Mouse (Mus musculus) Patski (cell line): ENCODE results near the gene Slc6a9. TPM values are rescaled to one million over a fixed set of nuclear protein-coding genes. Genes with fewer than 3 reads are reported as not detected.

Experiments
- ATAC-seq: fragments of 100-300 bp; one replicate; pipeline ENCODE4 v1.8.0; 2021
- CTCF ChIA-PET: fragments of 350-600 bp; sonication (Branson Sonifier 250); formaldehyde crosslinking; loops from one replicate; lab custom pipeline; 2022; ENCODE audit warnings: inconsistent platforms; lab: Charles Lee
- POLR2A ChIA-PET: fragments of 350-600 bp; sonication (Branson Sonifier 250); formaldehyde crosslinking; loops from one replicate; lab custom pipeline; 2022; ENCODE audit warnings: antibody characterized with exemption, inconsistent platforms; lab: Charles Lee
- DNase-seq: peaks from one replicate; pipeline ENCODE4 v3.0.0-alpha.2; 2011; ENCODE audit warnings: low read depth, low spot score
- H3K27me3 ChIP-seq: fragments of 371-371 bp; one replicate; pipeline ENCODE4 v1.5.1; 2021
- CTCF ChIP-seq: fragments of 100-300 bp; IDR thresholded peaks from one replicate; pipeline ENCODE4 v1.5.1; 2021
- in situ Hi-C: fragments of 300-500 bp; cut with MboI; formaldehyde crosslinking; loops from 3 replicates; pipeline ENCODE4 v1.11.1; 2018; ENCODE audit warnings: low pct_unique_long_range_greater_than_20kb, mixed read lengths
- polyA plus RNA-seq: library from polyadenylated mRNA; unstranded; gene quantifications from one replicate; pipeline ENCODE4 v1.2.3, GENCODE M21; 2021

Gene Slc6a9
- polyA plus RNA-seq, 1 experiment from 2014 or later = 12.8 TPM

GRCm38 (mm10) chr4:117915489-117916105 lies 81.3 kb downstream of the Slc6a9 start:
- POLR2A ChIA-PET = interaction anchor here (0.7 kb wide), 1 partner anchor 215 kb away, joined by 8 read pairs; no protein-coding TSS in a partner anchor
- H3K27me3 ChIP-seq = no peaks in the 10 kb centered on the region
- in situ Hi-C loops = no loop called here
- ATAC-seq = no peak
- TF ChIP-seq CTCF = no peak
- no peak for DNase-seq
- CTCF ChIA-PET = interaction anchor here (1.0 to 1.2 kb wide), 2 partner anchors 12 to 56 kb away, joined by 3 to 5 read pairs; no protein-coding TSS in a partner anchor

GRCm38 (mm10) chr4:117916386-117916785 lies 82.1 kb downstream of the Slc6a9 start:
- in situ Hi-C loops = no loop called here
- CTCF ChIA-PET = interaction anchor here (1.0 to 1.2 kb wide), 2 partner anchors 11 to 57 kb away, joined by 3 to 5 read pairs; no protein-coding TSS in a partner anchor

DNA sequence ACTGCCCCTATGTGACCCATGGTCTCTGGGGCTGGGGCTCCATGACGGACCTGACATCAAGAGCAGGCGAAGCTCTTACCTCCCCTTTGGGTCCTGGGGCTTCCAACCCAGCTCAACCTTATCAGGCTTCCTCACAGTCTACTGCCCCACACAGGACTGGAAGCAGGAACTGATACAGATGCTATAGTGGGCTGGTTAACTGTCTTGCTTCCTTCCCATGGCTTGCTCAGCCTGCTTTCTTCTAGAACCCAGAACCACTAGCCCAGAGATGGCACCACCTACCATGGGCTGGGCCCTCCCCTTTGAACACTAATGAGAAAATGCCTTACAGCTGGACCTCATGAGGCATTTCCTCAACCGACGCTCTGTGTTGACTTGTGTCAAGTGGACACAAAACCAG lies 83.1 kb downstream of the Slc6a9 start:
- in situ Hi-C loops = no loop called here
- no peaks in the 10 kb centered on the region for H3K27me3 ChIP-seq
- ATAC-seq (no peak), DNase-seq (no peak)
- TF ChIP-seq CTCF = no peak
- POLR2A ChIA-PET = no interaction called here
- CTCF ChIA-PET = interaction anchor here (1.0 to 1.8 kb wide), 2 partner anchors 11 to 166 kb away, joined by 3 to 6 read pairs; partner anchors contain the start of gene Artn

More at GRCm38 (mm10) chr4:117916386-117916785, 82.1 kb downstream of the Slc6a9 start:
- POLR2A ChIA-PET = interaction anchor here (0.7 kb wide), 1 partner anchor 12 kb away, joined by 3 read pairs; the partner anchor contains the start of gene Artn
- ATAC-seq (no peak), DNase-seq (no peak)
- TF ChIP-seq CTCF = no peak
- no peaks in the 10 kb centered on the region for H3K27me3 ChIP-seq

- no peak for ATAC-seq
- in situ Hi-C loops = no loop called here
- no peak for TF ChIP-seq CTCF
- no peaks in the 10 kb centered on the region for H3K27me3 ChIP-seq
- CTCF ChIA-PET = interaction anchor here (1.0 to 1.8 kb wide), 2 partner anchors 11 to 166 kb away, joined by 3 to 6 read pairs; partner anchors contain the start of gene Artn
- DNase-seq = no peak
- POLR2A ChIA-PET = no interaction called here
Measured at GRCm38 (mm10) chr4:117917847-117918246, 83.5 kb downstream of the Slc6a9 start.

DNA sequence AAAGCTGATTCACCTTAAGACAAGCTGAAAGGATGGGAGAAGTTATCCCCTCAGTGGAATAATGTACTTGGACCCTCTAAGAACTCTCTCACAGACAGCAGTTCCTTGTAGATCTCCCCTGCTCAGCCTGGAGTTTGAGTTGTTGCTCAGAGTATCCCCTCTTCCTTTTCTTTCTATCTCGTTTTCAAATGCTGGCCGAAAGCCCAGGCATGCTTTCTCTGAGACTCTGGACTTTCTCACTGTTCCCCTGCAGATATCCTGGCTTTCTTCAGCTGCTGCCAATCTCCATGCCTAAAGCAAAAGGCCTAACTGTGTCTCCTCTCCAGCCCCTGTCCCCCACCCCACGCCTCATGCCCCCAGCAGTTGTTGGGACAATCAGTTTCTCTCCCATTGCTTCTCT lies 84.0 kb downstream of the Slc6a9 start:
- DNase-seq (no peak), ATAC-seq (no peak)
- in situ Hi-C loops = no loop called here
- TF ChIP-seq CTCF = no peak
- H3K27me3 ChIP-seq = no peaks in the 10 kb centered on the region
- POLR2A ChIA-PET = no interaction called here
- CTCF ChIA-PET = interaction anchor here (1.0 to 1.8 kb wide), 2 partner anchors 10 to 165 kb away, joined by 3 to 6 read pairs; partner anchors contain the start of gene Artn

DNA sequence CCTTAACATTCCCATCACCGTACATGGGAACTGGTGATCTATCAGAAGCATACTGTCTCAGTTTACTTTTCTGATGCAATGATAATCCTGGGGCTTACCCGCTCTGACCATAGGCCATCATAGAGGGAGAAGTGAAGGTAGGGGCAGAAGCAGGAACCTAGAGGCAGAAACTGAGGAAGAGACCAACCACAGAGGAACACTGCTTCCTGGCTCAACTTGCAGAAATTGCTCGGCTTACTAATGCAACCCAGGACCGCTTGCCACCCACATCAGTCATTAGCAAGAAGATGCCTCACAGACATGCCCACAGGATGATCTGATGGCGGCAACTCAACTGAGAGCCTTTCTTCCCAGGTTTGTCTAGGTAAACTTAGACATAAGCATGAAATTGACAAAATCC lies 84.5 kb downstream of the Slc6a9 start:
- ATAC-seq (no peak), DNase-seq (no peak)
- no peaks in the 10 kb centered on the region for H3K27me3 ChIP-seq
- TF ChIP-seq CTCF = no peak
- POLR2A ChIA-PET = no interaction called here
- in situ Hi-C loops = no loop called here
- CTCF ChIA-PET = interaction anchor here (1.0 to 1.8 kb wide), 2 partner anchors 10 to 165 kb away, joined by 3 to 6 read pairs; partner anchors contain the start of gene Artn

GRCm38 (mm10) chr4:117921358-117921757 lies 87.1 kb downstream of the Slc6a9 start:
- CTCF ChIA-PET = no interaction called here
- no peak for ATAC-seq
- POLR2A ChIA-PET = no interaction called here
- no peak for TF ChIP-seq CTCF
- in situ Hi-C loops = no loop called here
- no peak for DNase-seq
- no peaks in the 10 kb centered on the region for H3K27me3 ChIP-seq

DNA sequence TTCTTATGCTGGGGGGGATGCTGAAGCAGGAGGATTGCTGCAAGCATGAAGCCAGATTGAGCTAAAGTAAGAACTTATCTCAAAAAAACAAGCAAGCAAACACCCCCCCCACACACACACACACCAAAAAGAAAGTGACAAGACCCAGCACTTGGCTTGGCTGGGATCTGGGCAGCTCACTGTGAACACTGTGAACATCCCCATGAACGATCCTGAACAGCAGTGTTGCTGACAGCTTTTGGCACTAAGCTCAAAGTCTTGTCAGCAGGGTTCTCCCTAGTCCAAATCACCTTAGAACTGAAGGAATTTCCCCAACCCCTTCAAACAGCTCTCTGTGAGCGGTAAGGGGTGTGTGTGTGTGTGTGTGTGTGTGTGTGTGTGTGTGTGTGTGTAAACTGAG lies 89.1 kb downstream of the Slc6a9 start:
- no peak for TF ChIP-seq CTCF
- no peaks in the 10 kb centered on the region for H3K27me3 ChIP-seq
- ChIA-PET CTCF (interaction anchor here (0.9 to 1.2 kb wide), 3 partner anchors 17 to 160 kb away, joined by 3 read pairs; no protein-coding TSS in a partner anchor), POLR2A (interaction anchor here (0.9 kb wide), 1 partner anchor 67 kb away, joined by 3 read pairs; no protein-coding TSS in a partner anchor)
- ATAC-seq = no peak
- DNase-seq = no peak
- in situ Hi-C loops = no loop called here

Other genes starting within 250 kb of the Slc6a9 start
- gene Dmap1, start 152.2 kb upstream of the Slc6a9 start, polyA plus RNA-seq = 23.2 TPM
- not detected for gene Gm12845, start 110.1 kb upstream of the Slc6a9 start, polyA plus RNA-seq
- gene Klf17, start 68.9 kb upstream of the Slc6a9 start, polyA plus RNA-seq = not detected
- gene Ccdc24, start 38.1 kb downstream of the Slc6a9 start, polyA plus RNA-seq = 0.78 TPM
- 26.0 TPM for gene B4galt2, start 49.0 kb downstream of the Slc6a9 start, polyA plus RNA-seq
- 236 TPM for gene Atp6v0b, start 52.8 kb downstream of the Slc6a9 start, polyA plus RNA-seq
- 7.0 TPM for gene Dph2, start 57.5 kb downstream of the Slc6a9 start, polyA plus RNA-seq
- gene Ipo13, start 80.5 kb downstream of the Slc6a9 start, polyA plus RNA-seq = 51.9 TPM
- not detected for gene Artn, start 95.3 kb downstream of the Slc6a9 start, polyA plus RNA-seq